Comparison of ENCODE assay signal across 8 mouse cellular contexts in genomic region chr9:79717836-79718475, GRCm38 (mm10). TPM values are rescaled to one million over a fixed set of nuclear protein-coding genes. Genes with fewer than 3 reads are reported as not detected.
DNase-seq lines count a peak whose midpoint lies in the region; ATAC-seq and TF ChIP-seq lines count a peak whose summit lies in the region.

No protein-coding gene starts in this region.

- H3K4me3 ChIP-seq in forebrain, embryonic 11.5 days (ENCODE audit: low read depth, low read length) = peak overlapping the region; percentile 50
- peak overlapping the region; percentile 53 for H3K4me3 ChIP-seq in intestine, postnatal 0 days (ENCODE audit: low read depth, low read length)
- H3K4me3 ChIP-seq in midbrain, embryonic 11.5 days (ENCODE audit: low read depth, low read length) = peak overlapping the region; percentile 49

- 1% methylated on average over 22 of the region's 22 CpGs for WGBS in forebrain, embryonic 11.5 days
- 2% methylated on average over 22 of the region's 22 CpGs for WGBS in intestine, postnatal 0 days
- 1% methylated on average over 20 of the region's 22 CpGs for WGBS in midbrain, embryonic 11.5 days

- H3K4me2 ChIP-seq in forebrain, embryonic 11.5 days (ENCODE audit: low read depth, low read length, severe bottlenecking) = peak overlapping the region; percentile 87
- H3K4me2 ChIP-seq in intestine, postnatal 0 days (replicated peaks; ENCODE audit: low read depth) = peak overlapping the region; percentile 80
- peak overlapping the region; percentile 85 for H3K4me2 ChIP-seq in midbrain, embryonic 11.5 days

- no peaks in the 10 kb centered on the region for H3K9me3 ChIP-seq in forebrain, embryonic 11.5 days (ENCODE audit: control insufficient read depth, low read length)
- no peaks in the 10 kb centered on the region for H3K9me3 ChIP-seq in intestine, postnatal 0 days (ENCODE audit: control insufficient read depth)
- H3K9me3 ChIP-seq in midbrain, embryonic 11.5 days (ENCODE audit: control insufficient read depth, low read length) = no peaks in the 10 kb centered on the region

- H3K27me3 ChIP-seq in forebrain, embryonic 11.5 days (ENCODE audit: control insufficient read depth, insufficient read depth, low read length) = peaks cover 32% of the 10 kb centered on the region
- peaks cover 40% of the 10 kb centered on the region for H3K27me3 ChIP-seq in intestine, postnatal 0 days (replicated peaks; ENCODE audit: control insufficient read depth, insufficient read depth, low read length)
- H3K27me3 ChIP-seq in midbrain, embryonic 11.5 days (ENCODE audit: control insufficient read depth, insufficient read depth, low read length) = peaks cover 40% of the 10 kb centered on the region

- H3K27ac ChIP-seq in forebrain, embryonic 11.5 days (ENCODE audit: low read depth, low read length) = no peak overlapping the region
- H3K27ac ChIP-seq in intestine, postnatal 0 days (ENCODE audit: low read depth, low read length) = no peak overlapping the region
- no peak overlapping the region for H3K27ac ChIP-seq in midbrain, embryonic 11.5 days (ENCODE audit: low read depth, low read length)

- no peak for TF ChIP-seq CTCF in intestine, postnatal 0 days (IDR thresholded peaks at IDR 0.05; ENCODE audit: low read depth)

- H3K36me3 ChIP-seq in forebrain, embryonic 11.5 days (ENCODE audit: control insufficient read depth, insufficient read depth, low read length) = no peaks in the 10 kb centered on the region
- H3K36me3 ChIP-seq in intestine, postnatal 0 days (ENCODE audit: control insufficient read depth, insufficient read depth) = no peaks in the 10 kb centered on the region
- H3K36me3 ChIP-seq in midbrain, embryonic 11.5 days (ENCODE audit: control insufficient read depth, insufficient read depth, low read length) = no peaks in the 10 kb centered on the region

- peaks cover 22% of the 10 kb centered on the region for H3K4me1 ChIP-seq in forebrain, embryonic 11.5 days (replicated peaks; ENCODE audit: control insufficient read depth, insufficient read depth, low read length)
- H3K4me1 ChIP-seq in intestine, postnatal 0 days (replicated peaks; ENCODE audit: control insufficient read depth, insufficient read depth, low read length) = no peaks in the 10 kb centered on the region; the same call in 1 of the 2 replicates
- peaks cover 18% of the 10 kb centered on the region; the same call in 1 of the 2 replicates for H3K4me1 ChIP-seq in midbrain, embryonic 11.5 days (ENCODE audit: control insufficient read depth, insufficient read depth, low read length)

- H3K9ac ChIP-seq in forebrain, embryonic 11.5 days (ENCODE audit: low read length) = peak overlapping the region; percentile 58
- peak overlapping the region; percentile 45 for H3K9ac ChIP-seq in intestine, postnatal 0 days (ENCODE audit: low read depth, low read length)
- H3K9ac ChIP-seq in midbrain, embryonic 11.5 days (ENCODE audit: low read length) = peak overlapping the region; percentile 58

- DNase-seq in kidney, adult 18-20 months = peak; percentile 27
- DNase-seq in kidney, adult 11 months = no peak
- peak; percentile 62 for DNase-seq in Muller cell, postnatal 12 days (ENCODE audit: inconsistent ontology term)
- peak; percentile 63 for DNase-seq in forebrain, embryonic 11.5 days (ENCODE audit: low spot score)
- DNase-seq in midbrain, embryonic 11.5 days (ENCODE audit: low spot score, missing footprints) = peak; percentile 94
- DNase-seq in adipocyte (ENCODE audit: low spot score) = no peak
- no peak for DNase-seq in urinary bladder, postnatal 10 days (ENCODE audit: low spot score)

- ATAC-seq in forebrain, embryonic 11.5 days (replicated peaks; ENCODE audit: low FRiP score) = peak; percentile 6; the same call in 1 of the 2 replicates
- 0 out of 2 replicates have a peak, but pooled peaks have one; percentile 7 for ATAC-seq in intestine, postnatal 0 days
- ATAC-seq in midbrain, embryonic 11.5 days (ENCODE audit: low FRiP score) = no peak; the same call in 1 of the 2 replicates

RNA-seq across cellular contexts. Expression of gene Col12a1, which starts 0.7 kb away (rescaled TPM):
- polyA plus RNA-seq in forebrain, embryonic 11.5 days (2014; fragmentation: Nextera tagmentation; extraction: Ambion mirVana) = 12.1 and 12.5 TPM in 2 replicates
- polyA plus RNA-seq in intestine, postnatal 0 days (2015; fragmentation: Nextera tagmentation; extraction: Ambion mirVana) = 16.6 and 17.0 TPM in 2 replicates
- 14.7 and 17.8 TPM in 2 replicates for polyA plus RNA-seq in midbrain, embryonic 11.5 days (2014; fragmentation: Nextera tagmentation; extraction: Ambion mirVana)

RNA-seq across cellular contexts. Expression of gene Cox7a2, which starts 41.7 kb away (rescaled TPM):
- polyA plus RNA-seq in forebrain, embryonic 11.5 days (2014; fragmentation: Nextera tagmentation; extraction: Ambion mirVana) = 531 and 572 TPM in 2 replicates
- 1,275 and 1,366 TPM in 2 replicates for polyA plus RNA-seq in intestine, postnatal 0 days (2015; fragmentation: Nextera tagmentation; extraction: Ambion mirVana)
- polyA plus RNA-seq in midbrain, embryonic 11.5 days (2014; fragmentation: Nextera tagmentation; extraction: Ambion mirVana) = 601 and 658 TPM in 2 replicates

Comparison
In these comparisons a context has a peak if more than half of its experiments do, and no peak if none do; other contexts are left out.
1. DNase-seq: peak in kidney, adult 18-20 months (single experiment), Muller cell, postnatal 12 days (single experiment), forebrain, embryonic 11.5 days (single experiment) and midbrain, embryonic 11.5 days (single experiment); none in kidney, adult 11 months (single experiment), adipocyte (single experiment) and urinary bladder, postnatal 10 days (single experiment).
2. Peak in every context shown above with its lines, with median percentiles within 50 percentile points of each other: H3K4me2 ChIP-seq, H3K4me3 ChIP-seq and H3K9ac ChIP-seq.